Mouse (Mus musculus) testis, adult 2 months (tissue): ENCODE results near the gene Mtfmt. TPM values are rescaled to one million over a fixed set of nuclear protein-coding genes. Genes with fewer than 3 reads are reported as not detected.

Experiments
- H3K27ac ChIP-seq: fragments of 200-500 bp; 2 replicates; pipeline ENCODE4 v1.5.1; 2012; ENCODE audit warnings: low read depth, low read length; ENCODE audit not compliant: control insufficient read depth, insufficient read depth
- H3K27me3 ChIP-seq: fragments of 200-500 bp; 2 replicates; pipeline ENCODE4 v1.6.1; 2012; ENCODE audit warnings: mild to moderate bottlenecking, low read length, moderate library complexity; ENCODE audit not compliant: control insufficient read depth, insufficient read depth
- H3K36me3 ChIP-seq: fragments of 200-500 bp; 2 replicates; pipeline ENCODE4 v1.6.1; 2012; ENCODE audit warnings: mild to moderate bottlenecking, low read length; ENCODE audit not compliant: control insufficient read depth, insufficient read depth
- H3K4me1 ChIP-seq: fragments of 200-500 bp; 2 replicates; pipeline ENCODE4 v1.6.1; 2012; ENCODE audit warnings: low read length; ENCODE audit not compliant: control insufficient read depth, insufficient read depth
- H3K4me3 ChIP-seq: fragments of 200-500 bp; 2 replicates; pipeline ENCODE4 v1.5.1; 2012; ENCODE audit warnings: low read depth, mild to moderate bottlenecking, low read length, moderate library complexity, mixed read lengths; ENCODE audit not compliant: control insufficient read depth
- CTCF ChIP-seq: fragments of 200-500 bp; IDR thresholded peaks from 2 replicates; pipeline ENCODE4 v1.5.1; 2012; ENCODE audit warnings: low read depth, mild to moderate bottlenecking, inconsistent platforms, low read length, moderate library complexity; ENCODE audit not compliant: control insufficient read depth, insufficient read depth, insufficient replicate concordance
- POLR2A ChIP-seq: fragments of 200-500 bp; IDR thresholded peaks from 2 replicates; pipeline ENCODE4 v1.6.1; 2012; ENCODE audit warnings: low read depth, mild to moderate bottlenecking, inconsistent platforms, low read length, moderate library complexity; ENCODE audit not compliant: control insufficient read depth
- polyA plus RNA-seq: library from polyadenylated mRNA; depleted of rRNA; stranded (reverse); fragments of >200 nt; gene quantifications from 2 replicates; pipeline ENCODE4 v1.2.3, GENCODE M21; 2012; rRNA removed

Gene Mtfmt
- polyA plus RNA-seq: 6.1 and 7.4 TPM in 2 replicates

- Histone ChIP-seq H3K36me3 (no peaks in the 10 kb centered on the region), H3K27me3 (no peaks in the 10 kb centered on the region), H3K27ac (peak within 1 kb of the TSS; percentile 39), H3K4me1 (peaks cover 5% of the 10 kb centered on the region), H3K4me3 (peak within 1 kb of the TSS; percentile 96)
- TF ChIP-seq POLR2A: peak; percentile 96
- 0 out of 2 replicates have a peak, but pooled peaks have one; percentile 12 for TF ChIP-seq CTCF
Observed at GRCm38 (mm10) chr9:65435671-65436301, at the start of gene Mtfmt. Mtfmt (plus strand) TSS chr9:65435782.

GRCm38 (mm10) chr9:65386373-65387140 lies 49.0 kb upstream of the Mtfmt start:
- no peak for TF ChIP-seq POLR2A
- no peak for TF ChIP-seq CTCF
- Histone ChIP-seq H3K36me3 (no peaks in the 10 kb centered on the region), H3K27me3 (no peaks in the 10 kb centered on the region), H3K4me1 (peaks cover 7% of the 10 kb centered on the region; the same call in 1 of the 2 replicates), H3K27ac (no peak overlapping the region), H3K4me3 (no peak overlapping the region)

GRCm38 (mm10) chr9:65390752-65391612 lies 44.6 kb upstream of the Mtfmt start:
- no peaks in the 10 kb centered on the region for H3K27me3 ChIP-seq
- no peak overlapping the region for H3K27ac ChIP-seq
- TF ChIP-seq CTCF: no peak
- no peaks in the 10 kb centered on the region for H3K36me3 ChIP-seq
- H3K4me3 ChIP-seq: peak overlapping the region; percentile 77
- H3K4me1 ChIP-seq: peaks cover 6% of the 10 kb centered on the region; the same call in 1 of the 2 replicates

GRCm38 (mm10) chr9:65391613-65391964 lies 44.0 kb upstream of the Mtfmt start, which contains the start of gene Kbtbd13:
Kbtbd13 (minus strand) TSS chr9:65391652.
- no peak within 1 kb of the TSS for H3K27ac ChIP-seq
- peak within 1 kb of the TSS; percentile 77 for H3K4me3 ChIP-seq
- TF ChIP-seq CTCF (no peak), POLR2A (no peak)
- no peaks in the 10 kb centered on the region for H3K27me3 ChIP-seq
- H3K36me3 ChIP-seq: no peaks in the 10 kb centered on the region
- H3K4me1 ChIP-seq: peaks cover 6% of the 10 kb centered on the region; the same call in 1 of the 2 replicates

GRCm38 (mm10) chr9:65392638-65393364 lies 42.8 kb upstream of the Mtfmt start:
- Histone ChIP-seq H3K27ac (no peak overlapping the region), H3K27me3 (no peaks in the 10 kb centered on the region), H3K36me3 (no peaks in the 10 kb centered on the region), H3K4me1 (peaks cover 6% of the 10 kb centered on the region; the same call in 1 of the 2 replicates), H3K4me3 (no peak overlapping the region)
- TF ChIP-seq POLR2A (no peak), CTCF (peak; percentile 70; the same call in 1 of the 2 replicates)

GRCm38 (mm10) chr9:65393606-65394005 lies 42.0 kb upstream of the Mtfmt start:
- Histone ChIP-seq H3K27me3 (no peaks in the 10 kb centered on the region), H3K4me1 (peaks cover 9% of the 10 kb centered on the region), H3K36me3 (no peaks in the 10 kb centered on the region), H3K27ac (no peak overlapping the region), H3K4me3 (no peak overlapping the region)
- TF ChIP-seq POLR2A (no peak), CTCF (no peak)
